Comparison of ENCODE assay signal across 20 mouse cellular contexts in genomic region chr3:52527010-52527754, GRCm38 (mm10).
DNase-seq lines count a peak whose midpoint lies in the region; ATAC-seq and TF ChIP-seq lines count a peak whose summit lies in the region.
"Had no signal": no experiment of that assay in that cellular context is flagged by ENCODE, and none has a peak within 500 bp of the region (broad histone marks: within the 10 kb centered on the region; RNA-seq: fewer than 3 reads in every experiment).

No protein-coding gene starts in this region.

- TF ChIP-seq CTCF in liver, adult 2 months (IDR thresholded peaks at IDR 0.05; ENCODE audit: low read depth, low read length): no peak
- no peak for TF ChIP-seq CTCF in lung, postnatal 0 days (IDR thresholded peaks at IDR 0.05)

- H3K79me2 ChIP-seq in liver, adult 2 months (ENCODE audit: control insufficient read depth, insufficient read depth, low read length): no peaks in the 10 kb centered on the region

- no peaks in the 10 kb centered on the region for H3K27me3 ChIP-seq in heart, embryonic 11.5 days (ENCODE audit: control insufficient read depth, insufficient read depth, low read length)
- H3K27me3 ChIP-seq in liver, adult 2 months (ENCODE audit: control insufficient read depth, insufficient read depth, low read length): no peaks in the 10 kb centered on the region
- H3K27me3 ChIP-seq in liver, embryonic 12.5 days (replicated peaks): no peaks in the 10 kb centered on the region
- H3K27me3 ChIP-seq in lung, postnatal 0 days (replicated peaks; ENCODE audit: insufficient read depth, low read length): no peaks in the 10 kb centered on the region
- H3K27me3 ChIP-seq: intestine, embryonic 15.5 days; lung, embryonic 15.5 days; neural tube, embryonic 12.5 days had no signal

- no peak for TF ChIP-seq POLR2A in liver, adult 2 months (IDR thresholded peaks at IDR 0.05; ENCODE audit: extremely low read depth, insufficient read depth, low read length)

- H3K36me3 ChIP-seq in heart, embryonic 11.5 days (ENCODE audit: control insufficient read depth, insufficient read depth, low read length): no peaks in the 10 kb centered on the region
- no peaks in the 10 kb centered on the region for H3K36me3 ChIP-seq in liver, adult 2 months (ENCODE audit: control insufficient read depth, insufficient read depth, low read length)
- no peaks in the 10 kb centered on the region for H3K36me3 ChIP-seq in liver, embryonic 12.5 days
- H3K36me3 ChIP-seq in lung, postnatal 0 days (ENCODE audit: insufficient read depth, low read length): no peaks in the 10 kb centered on the region
- H3K36me3 ChIP-seq: embryonic facial prominence, embryonic 13.5 days; hindbrain, embryonic 13.5 days; intestine, embryonic 15.5 days; limb, embryonic 10.5 days; lung, embryonic 15.5 days; neural tube, embryonic 12.5 days had no signal

- no peaks in the 10 kb centered on the region for H3K4me1 ChIP-seq in heart, embryonic 11.5 days (ENCODE audit: control insufficient read depth, insufficient read depth, low read length)
- peaks cover 23% of the 10 kb centered on the region for H3K4me1 ChIP-seq in liver, adult 2 months (ENCODE audit: control insufficient read depth, insufficient read depth, low read length)
- no peaks in the 10 kb centered on the region for H3K4me1 ChIP-seq in liver, embryonic 12.5 days
- peaks cover 6% of the 10 kb centered on the region; the same call in 1 of the 2 replicates for H3K4me1 ChIP-seq in brown adipose tissue, adult 24 weeks (ENCODE audit: control insufficient read depth, insufficient read depth, insufficient read length, low read length)
- no peaks in the 10 kb centered on the region; the same call in 1 of the 2 replicates for H3K4me1 ChIP-seq in lung, postnatal 0 days (ENCODE audit: insufficient read depth, low read depth, low read length)
- H3K4me1 ChIP-seq: embryonic facial prominence, embryonic 13.5 days; intestine, embryonic 15.5 days; lung, embryonic 15.5 days had no signal

- no peak overlapping the region for H3K27ac ChIP-seq in heart, embryonic 11.5 days (ENCODE audit: low read depth, low read length)
- H3K27ac ChIP-seq in liver, adult 2 months (replicated peaks; ENCODE audit: insufficient read depth, low read depth, low read length): peak overlapping the region; percentile 37; the same call in 1 of the 2 replicates
- no peak overlapping the region for H3K27ac ChIP-seq in liver, embryonic 12.5 days
- peak overlapping the region; percentile 97; the same call in 1 of the 2 replicates for H3K27ac ChIP-seq in brown adipose tissue, adult 24 weeks (replicated peaks; ENCODE audit: low read depth, low read length)
- no peak overlapping the region for H3K27ac ChIP-seq in lung, postnatal 0 days (ENCODE audit: low read length)
- H3K27ac ChIP-seq: embryonic facial prominence, embryonic 13.5 days; hindbrain, embryonic 13.5 days; intestine, embryonic 15.5 days; left cerebral cortex, adult 2 months; limb, embryonic 10.5 days; lung, embryonic 15.5 days; neural tube, embryonic 12.5 days had no signal

- H3K9me3 ChIP-seq in heart, embryonic 11.5 days (replicated peaks; ENCODE audit: control insufficient read depth, low read length): no peaks in the 10 kb centered on the region
- H3K9me3 ChIP-seq in liver, embryonic 12.5 days (replicated peaks): no peaks in the 10 kb centered on the region
- H3K9me3 ChIP-seq in lung, postnatal 0 days (ENCODE audit: low read length): no peaks in the 10 kb centered on the region
- H3K9me3 ChIP-seq: embryonic facial prominence, embryonic 13.5 days; hindbrain, embryonic 13.5 days; intestine, embryonic 15.5 days; limb, embryonic 10.5 days; lung, embryonic 15.5 days; neural tube, embryonic 12.5 days had no signal

- ATAC-seq in heart, embryonic 11.5 days (replicated peaks; ENCODE audit: insufficient number of reproducible peaks, low FRiP score, low TSS enrichment): no peak
- ATAC-seq in liver, embryonic 12.5 days: no peak
- ATAC-seq in lung, postnatal 0 days: peak; percentile 67
- ATAC-seq: forebrain, embryonic 16.5 days; intestine, embryonic 15.5 days had no signal

- H3K9ac ChIP-seq in heart, embryonic 11.5 days (ENCODE audit: low read depth, low read length): no peak overlapping the region
- H3K9ac ChIP-seq in liver, adult 2 months (ENCODE audit: low read depth, low read length): no peak overlapping the region
- no peak overlapping the region for H3K9ac ChIP-seq in liver, embryonic 12.5 days
- no peak overlapping the region for H3K9ac ChIP-seq in lung, postnatal 0 days (replicated peaks; ENCODE audit: low read depth)
- H3K9ac ChIP-seq: embryonic facial prominence, embryonic 13.5 days; hindbrain, embryonic 13.5 days; intestine, embryonic 15.5 days; lung, embryonic 15.5 days; neural tube, embryonic 12.5 days had no signal

- WGBS in heart, embryonic 11.5 days (ENCODE audit: insufficient replicate concordance): 56% methylated on average over 14 of the region's 14 CpGs
- WGBS in liver, adult 2 months: 12% methylated on average over 14 of the region's 14 CpGs
- 61% methylated on average over 14 of the region's 14 CpGs for WGBS in liver, embryonic 12.5 days (ENCODE audit: insufficient replicate concordance)
- 33% methylated on average over 14 of the region's 14 CpGs for WGBS in lung, postnatal 0 days

- peak; percentile 87 for TF ChIP-seq EP300 in lung, postnatal 0 days (IDR thresholded peaks at IDR 0.05)

- H3K4me2 ChIP-seq in heart, embryonic 11.5 days: no peak overlapping the region
- no peak overlapping the region for H3K4me2 ChIP-seq in liver, embryonic 12.5 days
- H3K4me2 ChIP-seq in lung, postnatal 0 days (replicated peaks; ENCODE audit: low read depth, low read length): no peak overlapping the region
- H3K4me2 ChIP-seq: embryonic facial prominence, embryonic 13.5 days; hindbrain, embryonic 13.5 days; intestine, embryonic 15.5 days; lung, embryonic 15.5 days; neural tube, embryonic 12.5 days had no signal

- no peak overlapping the region for H3K4me3 ChIP-seq in heart, embryonic 11.5 days (ENCODE audit: low read depth, low read length)
- H3K4me3 ChIP-seq in liver, adult 2 months (ENCODE audit: insufficient read depth, low read depth, low read length): no peak overlapping the region
- no peak overlapping the region for H3K4me3 ChIP-seq in liver, embryonic 12.5 days
- no peak overlapping the region for H3K4me3 ChIP-seq in brown adipose tissue, adult 24 weeks (ENCODE audit: insufficient read depth, low read depth, low read length)
- H3K4me3 ChIP-seq in lung, postnatal 0 days (ENCODE audit: low read depth, low read length): no peak overlapping the region
- H3K4me3 ChIP-seq: embryonic facial prominence, embryonic 13.5 days; hindbrain, embryonic 13.5 days; intestine, embryonic 15.5 days; left cerebral cortex, adult 2 months; limb, embryonic 10.5 days; lung, embryonic 15.5 days; neural tube, embryonic 12.5 days had no signal

- peak; percentile 96 for DNase-seq in heart, adult 11 months
- peak; percentile 96 for DNase-seq in liver, adult 2 months (ENCODE audit: extremely low read depth, low read depth, low spot score)
- peak; percentile 57 for DNase-seq in lung, postnatal 0 days (ENCODE audit: low spot score)
- DNase-seq in cerebellum, adult 9-11 months: no peak
- DNase-seq in urinary bladder, adult 18-20 months (ENCODE audit: low spot score in 2 of 2): no peak
- DNase-seq: adrenal gland, adult 2 months; cerebellum, adult 2 months; heart, postnatal 14 days; right cerebral cortex, postnatal 14 days had no signal

Comparison
In these comparisons a context has a peak if more than half of its experiments do, and no peak if none do; other contexts are left out.
1. H3K27ac ChIP-seq: peak in liver, adult 2 months (single experiment) and brown adipose tissue, adult 24 weeks (single experiment); none in heart, embryonic 11.5 days (single experiment), liver, embryonic 12.5 days (single experiment) and lung, postnatal 0 days (single experiment).
2. DNase-seq: peak in heart, adult 11 months (single experiment), liver, adult 2 months (single experiment) and lung, postnatal 0 days (single experiment); none in cerebellum, adult 9-11 months (single experiment) and urinary bladder, adult 18-20 months (0 of 2).